Mouse (Mus musculus) neural tube, embryonic 15.5 days (tissue): ENCODE results near the gene Afmid. TPM values are rescaled to one million over a fixed set of nuclear protein-coding genes. Genes with fewer than 3 reads are reported as not detected.
A peak's percentile ranks its signal among the peaks of the same experiment; 100 is the strongest.
"Not testable (repeated sequence)": the region's sequence is repeated elsewhere in the genome, so short reads cannot be mapped to it uniquely, and the experiment has no call there.

Experiments used
- ATAC-seq: fragments of 200-750 bp; cut with Nextera tagmentation; 2 replicates; pipeline ENCODE4 v1.8.0; 2017; ENCODE audit warnings: mild to moderate bottlenecking, moderate TSS enrichment, moderate library complexity; ENCODE audit not compliant: low FRiP score
- H3K27ac ChIP-seq: fragments of 300-500 bp; sonication (generic); replicated peaks from 2 replicates; pipeline ENCODE4 v1.5.1; 2015; ENCODE audit warnings: mild to moderate bottlenecking, inconsistent platforms
- H3K27me3 ChIP-seq: fragments of 300-500 bp; sonication (generic); replicated peaks from 2 replicates; pipeline ENCODE4 v1.6.1; 2015; ENCODE audit warnings: inconsistent platforms
- H3K36me3 ChIP-seq: fragments of 300-500 bp; sonication (generic); 2 replicates; pipeline ENCODE4 v1.6.1; 2015; ENCODE audit warnings: inconsistent platforms
- H3K4me1 ChIP-seq: fragments of 300-500 bp; sonication (generic); 2 replicates; pipeline ENCODE4 v1.6.1; 2015; ENCODE audit warnings: inconsistent platforms
- H3K4me2 ChIP-seq: fragments of 300-500 bp; sonication (generic); 2 replicates; pipeline ENCODE4 v1.6.1; 2015; ENCODE audit warnings: inconsistent platforms, mild to moderate bottlenecking, moderate library complexity
- H3K4me3 ChIP-seq: fragments of 300-500 bp; sonication (generic); replicated peaks from 2 replicates; pipeline ENCODE4 v1.5.1; 2015; ENCODE audit warnings: mild to moderate bottlenecking, inconsistent platforms
- H3K9ac ChIP-seq: fragments of 300-500 bp; sonication (generic); replicated peaks from 2 replicates; pipeline ENCODE4 v1.6.1; 2015; ENCODE audit warnings: mild to moderate bottlenecking, inconsistent platforms
- H3K9me3 ChIP-seq: fragments of 300-500 bp; sonication (generic); replicated peaks from 2 replicates; pipeline ENCODE4 v1.6.1; 2016; ENCODE audit warnings: inconsistent platforms
- WGBS: fragments of 180-500 bp; shearing (Covaris S2); methylation state at CpG from one replicate; pipeline ENCODE4 v1.1.7; 2015; ENCODE audit warnings: mixed read lengths; 5-methylcytosine and 5-hydroxymethylcytosine counted together
- polyA plus RNA-seq: library from polyadenylated mRNA; unstranded; fragments of >200 nt; fragmentation: Nextera tagmentation; extraction: Ambion mirVana; gene quantifications from 2 replicates; pipeline ENCODE4 v1.2.1, GENCODE M21; 2015

Gene Afmid
- polyA plus RNA-seq, 1 experiment from 2014 or later = 6.0 TPM

GRCm38 (mm10) chr11:117828149-117828887 lies 2.6 kb downstream of the Afmid start:
- Histone ChIP-seq H3K36me3 (no peaks in the 10 kb centered on the region), H3K4me3 (no peak overlapping the region), H3K27me3 (no peaks in the 10 kb centered on the region), H3K4me2 (no peak overlapping the region), H3K9ac (no peak overlapping the region), H3K27ac (peak overlapping the region; percentile 64), H3K4me1 (peaks cover 64% of the 10 kb centered on the region), H3K9me3 (no peaks in the 10 kb centered on the region)
- 75% methylated on average over 18 of the region's 18 CpGs for WGBS
- no peak for ATAC-seq

- H3K9me3 ChIP-seq = no peaks in the 10 kb centered on the region
- H3K9ac ChIP-seq = no peak overlapping the region
- H3K27ac ChIP-seq = peak overlapping the region; percentile 64
- peaks cover 60% of the 10 kb centered on the region for H3K4me1 ChIP-seq
- H3K27me3 ChIP-seq = no peaks in the 10 kb centered on the region
- 62% methylated on average over 9 of the region's 9 CpGs for WGBS
- no peaks in the 10 kb centered on the region for H3K36me3 ChIP-seq
- H3K4me3 ChIP-seq = no peak overlapping the region
- ATAC-seq = no peak
- H3K4me2 ChIP-seq = no peak overlapping the region
Measured at GRCm38 (mm10) chr11:117828888-117829604, 3.3 kb downstream of the Afmid start.

GRCm38 (mm10) chr11:117829671-117830215 lies 4.0 kb downstream of the Afmid start:
- Histone ChIP-seq H3K36me3 (no peaks in the 10 kb centered on the region), H3K27ac (no peak overlapping the region), H3K4me1 (peaks cover 54% of the 10 kb centered on the region), H3K9me3 (no peaks in the 10 kb centered on the region), H3K4me3 (no peak overlapping the region), H3K4me2 (no peak overlapping the region), H3K9ac (no peak overlapping the region), H3K27me3 (no peaks in the 10 kb centered on the region)
- no peak for ATAC-seq
- 87% methylated on average over 2 of the region's 2 CpGs for WGBS

GRCm38 (mm10) chr11:117830401-117830800 lies 4.7 kb downstream of the Afmid start:
- Histone ChIP-seq H3K27me3 (no peaks in the 10 kb centered on the region), H3K4me1 (peaks cover 47% of the 10 kb centered on the region)
- WGBS = 68% methylated on average over 9 of the region's 9 CpGs

GRCm38 (mm10) chr11:117832086-117832969 lies 6.6 kb downstream of the Afmid start:
- Histone ChIP-seq H3K9me3 (no peaks in the 10 kb centered on the region), H3K27ac (peak overlapping the region; percentile 71), H3K4me1 (peaks cover 35% of the 10 kb centered on the region), H3K4me3 (peak overlapping the region; percentile 41), H3K9ac (no peak overlapping the region; the same call in 1 of the 2 replicates), H3K4me2 (peak overlapping the region; percentile 60), H3K36me3 (no peaks in the 10 kb centered on the region), H3K27me3 (no peaks in the 10 kb centered on the region)
- peak; percentile 81 for ATAC-seq
- 17% methylated on average over 28 of the region's 28 CpGs for WGBS

More at GRCm38 (mm10) chr11:117830401-117830800, 4.7 kb downstream of the Afmid start:
- Histone ChIP-seq H3K4me2 (no peak overlapping the region), H3K36me3 (no peaks in the 10 kb centered on the region), H3K4me3 (no peak overlapping the region), H3K27ac (no peak overlapping the region), H3K9me3 (no peaks in the 10 kb centered on the region), H3K9ac (no peak overlapping the region)
- no peak for ATAC-seq

- not testable (repeated sequence) for H3K4me2 ChIP-seq, H3K27me3 ChIP-seq, H3K27ac ChIP-seq, H3K9ac ChIP-seq, H3K36me3 ChIP-seq, ATAC-seq, H3K4me3 ChIP-seq, H3K9me3 ChIP-seq
- H3K4me1 ChIP-seq = peaks cover 26% of the 10 kb centered on the region
- WGBS = 91% methylated on average over 4 of the region's 6 CpGs
Measured at GRCm38 (mm10) chr11:117833509-117833908, 7.8 kb downstream of the Afmid start.

GRCm38 (mm10) chr11:117834086-117834485 lies 8.4 kb downstream of the Afmid start:
- peaks cover 20% of the 10 kb centered on the region for H3K4me1 ChIP-seq
- H3K4me2 ChIP-seq = no peak overlapping the region
- no peaks in the 10 kb centered on the region for H3K36me3 ChIP-seq
- no peaks in the 10 kb centered on the region for H3K9me3 ChIP-seq
- H3K27me3 ChIP-seq = no peaks in the 10 kb centered on the region
- no peak overlapping the region for H3K9ac ChIP-seq
- WGBS = 95% methylated on average over 8 of the region's 8 CpGs
- no peak for ATAC-seq
- H3K4me3 ChIP-seq = no peak overlapping the region
- H3K27ac ChIP-seq = no peak overlapping the region

GRCm38 (mm10) chr11:117836306-117836705 lies 10.6 kb downstream of the Afmid start:
- H3K27ac ChIP-seq = no peak overlapping the region
- H3K9ac ChIP-seq = 0 out of 2 replicates have a peak overlapping the region, but pooled peaks have one; percentile 3
- H3K27me3 ChIP-seq = no peaks in the 10 kb centered on the region
- peaks cover 14% of the 10 kb centered on the region for H3K4me1 ChIP-seq
- WGBS = 24% methylated on average over 13 of the region's 13 CpGs
- no peaks in the 10 kb centered on the region for H3K36me3 ChIP-seq
- H3K4me3 ChIP-seq = 0 out of 2 replicates have a peak overlapping the region, but pooled peaks have one; percentile 9
- H3K9me3 ChIP-seq = no peaks in the 10 kb centered on the region
- peak overlapping the region; percentile 49 for H3K4me2 ChIP-seq
- ATAC-seq = no peak

- Histone ChIP-seq H3K36me3 (no peaks in the 10 kb centered on the region), H3K4me3 (no peak overlapping the region), H3K27me3 (no peaks in the 10 kb centered on the region), H3K4me2 (no peak overlapping the region), H3K27ac (no peak overlapping the region), H3K9ac (no peak overlapping the region), H3K9me3 (no peaks in the 10 kb centered on the region), H3K4me1 (peaks cover 4% of the 10 kb centered on the region; the same call in 1 of the 2 replicates)
- 78% methylated on average over 2 of the region's 2 CpGs for WGBS
- no peak for ATAC-seq
Measured at GRCm38 (mm10) chr11:117838572-117838971, 12.8 kb downstream of the Afmid start.

GRCm38 (mm10) chr11:117839021-117839420 lies 13.3 kb downstream of the Afmid start:
- no peak for ATAC-seq
- H3K4me2 ChIP-seq = no peak overlapping the region
- 83% methylated on average over 1 of the region's 1 CpGs for WGBS
- H3K36me3 ChIP-seq = no peaks in the 10 kb centered on the region
- H3K27ac ChIP-seq = no peak overlapping the region
- H3K9me3 ChIP-seq = no peaks in the 10 kb centered on the region
- H3K4me3 ChIP-seq = no peak overlapping the region
- peaks cover 4% of the 10 kb centered on the region; the same call in 1 of the 2 replicates for H3K4me1 ChIP-seq
- no peak overlapping the region for H3K9ac ChIP-seq
- no peaks in the 10 kb centered on the region for H3K27me3 ChIP-seq

- Histone ChIP-seq H3K9me3 (no peaks in the 10 kb centered on the region), H3K4me3 (no peak overlapping the region), H3K4me1 (peaks cover 4% of the 10 kb centered on the region; the same call in 1 of the 2 replicates), H3K9ac (no peak overlapping the region), H3K36me3 (no peaks in the 10 kb centered on the region), H3K4me2 (no peak overlapping the region), H3K27me3 (no peaks in the 10 kb centered on the region), H3K27ac (no peak overlapping the region)
- 54% methylated on average over 1 of the region's 1 CpGs for WGBS
- ATAC-seq = no peak
Measured at GRCm38 (mm10) chr11:117840910-117841309, 15.2 kb downstream of the Afmid start.
